Mouse (Mus musculus): Measurements from ENCODE around the gene Pikfyve. TPM values are rescaled to one million over a fixed set of nuclear protein-coding genes. Genes with fewer than 3 reads are reported as not detected.
"Not testable (repeated sequence)": the region's sequence is repeated elsewhere in the genome, so short reads cannot be mapped to it uniquely, and the experiment has no call there.

Pikfyve gene
- polyA plus RNA-seq, 1 experiment, result 1.8 TPM

DNA sequence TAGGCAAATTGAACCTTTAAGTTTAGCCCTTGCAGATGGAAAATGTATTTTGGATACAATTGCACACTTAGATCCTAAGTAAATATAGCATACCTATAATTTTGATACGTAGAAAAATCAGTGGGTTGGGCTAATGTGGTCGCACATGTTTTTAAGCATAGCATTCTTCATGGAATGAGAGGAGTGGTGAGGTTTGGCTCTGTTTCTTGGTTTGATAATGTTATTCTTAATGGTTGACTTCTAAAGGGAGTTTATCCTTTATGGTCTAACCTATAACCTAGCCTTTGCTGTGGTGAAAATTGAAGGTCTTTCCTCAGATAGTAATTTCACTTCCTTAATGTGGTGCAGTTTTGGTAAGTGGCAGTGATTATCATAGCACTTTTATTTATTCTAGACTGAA, 12.4 kb downstream of the Pikfyve start:
- WGBS, result 93% methylated on average over 2 of the region's 2 CpGs
- H3K4me3 ChIP-seq (ENCODE audit: low read depth, low read length), result no peak overlapping the region
- H3K27ac ChIP-seq (ENCODE audit: insufficient read depth, low read depth, low read length), result no peak overlapping the region
- no peaks in the 10 kb centered on the region for H3K27me3 ChIP-seq (ENCODE audit: control insufficient read depth, insufficient read depth, low read length)
- no peaks in the 10 kb centered on the region for H3K4me1 ChIP-seq (ENCODE audit: control insufficient read depth, insufficient read depth, insufficient read length, low read length)
- no peak for TF ChIP-seq CTCF (IDR thresholded peaks at IDR 0.05; ENCODE audit: extremely low read depth, insufficient read length, insufficient replicate concordance, low read depth, low read length)
- no peak for TF ChIP-seq POLR2A (IDR thresholded peaks at IDR 0.05; ENCODE audit: low read depth, low read length)
- H3K36me3 ChIP-seq (ENCODE audit: control insufficient read depth, insufficient read depth, low read length), result peaks cover 29% of the 10 kb centered on the region

DNA sequence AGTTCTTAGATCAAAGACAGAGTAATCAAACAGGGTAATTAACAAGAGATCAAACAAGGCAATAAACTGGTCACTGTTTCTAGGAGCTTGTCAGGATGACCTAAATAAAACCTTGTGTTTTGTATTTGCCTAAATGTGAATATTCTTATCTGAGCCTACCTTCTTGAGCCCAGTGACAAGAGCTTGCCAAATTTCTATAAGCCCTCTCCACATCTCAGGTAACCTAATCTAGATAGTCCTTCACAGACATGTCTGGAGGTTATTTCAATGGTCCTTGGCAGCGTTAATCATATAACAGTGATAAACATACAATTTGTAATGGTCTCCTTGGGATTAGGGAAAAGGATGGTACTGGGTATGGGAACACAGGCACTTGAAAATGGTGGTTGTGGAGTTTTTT, 17.8 kb downstream of the Pikfyve start:
- Histone ChIP-seq H3K36me3 (ENCODE audit: control insufficient read depth, insufficient read depth, low read length) (peaks cover 38% of the 10 kb centered on the region), H3K27me3 (ENCODE audit: control insufficient read depth, insufficient read depth, low read length) (no peaks in the 10 kb centered on the region), H3K4me1 (ENCODE audit: control insufficient read depth, insufficient read depth, insufficient read length, low read length) (no peaks in the 10 kb centered on the region), H3K4me3 (ENCODE audit: low read depth, low read length) (no peak overlapping the region), H3K27ac (ENCODE audit: insufficient read depth, low read depth, low read length) (no peak overlapping the region)
- WGBS, result 41% methylated on average over 1 of the region's 1 CpGs
- no peak for TF ChIP-seq POLR2A (IDR thresholded peaks at IDR 0.05; ENCODE audit: low read depth, low read length)
- no peak for TF ChIP-seq CTCF (IDR thresholded peaks at IDR 0.05; ENCODE audit: extremely low read depth, insufficient read length, insufficient replicate concordance, low read depth, low read length)

DNA sequence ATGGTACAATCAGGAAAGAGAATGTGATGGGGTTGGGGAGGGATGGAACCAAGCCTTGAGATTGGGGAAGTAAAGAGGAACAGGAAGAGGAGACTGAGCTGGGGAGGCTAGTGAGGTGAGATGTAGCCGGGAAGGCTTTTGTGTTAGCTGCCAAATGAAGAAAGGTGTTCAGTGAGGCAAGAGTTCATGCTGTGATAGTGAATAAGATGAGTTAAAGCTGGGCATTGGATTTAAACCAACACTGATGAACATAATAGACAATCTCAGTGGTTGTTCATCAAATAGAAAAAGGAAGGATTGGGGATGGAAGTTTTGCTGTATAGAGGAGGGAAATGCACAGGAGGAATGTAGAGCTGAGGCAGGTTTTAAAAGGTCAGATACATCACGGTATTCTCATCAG, 26.7 kb downstream of the Pikfyve start:
- Histone ChIP-seq H3K36me3 (ENCODE audit: control insufficient read depth, insufficient read depth, low read length) (peaks cover 9% of the 10 kb centered on the region), H3K27me3 (ENCODE audit: control insufficient read depth, insufficient read depth, low read length) (no peaks in the 10 kb centered on the region), H3K4me3 (ENCODE audit: low read depth, low read length) (no peak overlapping the region), H3K4me1 (ENCODE audit: control insufficient read depth, insufficient read depth, insufficient read length, low read length) (no peaks in the 10 kb centered on the region), H3K27ac (ENCODE audit: insufficient read depth, low read depth, low read length) (no peak overlapping the region)
- TF ChIP-seq POLR2A (IDR thresholded peaks at IDR 0.05; ENCODE audit: low read depth, low read length), result no peak
- TF ChIP-seq CTCF (IDR thresholded peaks at IDR 0.05; ENCODE audit: extremely low read depth, insufficient read length, insufficient replicate concordance, low read depth, low read length), result no peak
- 88% methylated on average over 2 of the region's 2 CpGs for WGBS

DNA sequence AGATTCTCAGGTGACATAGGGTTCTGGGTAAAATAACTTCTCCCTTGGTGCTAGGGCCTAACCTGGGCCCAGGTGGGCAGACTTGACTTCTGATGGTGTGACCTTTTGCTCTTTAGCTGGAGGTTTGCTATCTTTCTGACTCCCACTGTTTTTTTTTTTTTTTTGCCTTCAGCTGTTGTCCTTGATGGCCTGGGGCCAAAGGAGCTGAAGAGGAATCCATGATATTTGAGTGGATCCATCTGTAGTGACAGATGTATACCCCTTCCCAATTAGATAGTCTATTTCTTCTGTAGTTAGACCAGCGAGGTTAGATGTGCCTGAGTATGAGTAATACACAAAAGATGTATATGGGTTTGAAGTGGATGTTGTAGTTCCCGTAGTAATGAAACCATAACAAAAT, 31.1 kb downstream of the Pikfyve start:
- Histone ChIP-seq H3K4me1 (ENCODE audit: control insufficient read depth, insufficient read depth, insufficient read length, low read length) (no peaks in the 10 kb centered on the region), H3K27me3 (ENCODE audit: control insufficient read depth, insufficient read depth, low read length) (no peaks in the 10 kb centered on the region), H3K4me3 (ENCODE audit: low read depth, low read length) (no peak overlapping the region), H3K27ac (ENCODE audit: insufficient read depth, low read depth, low read length) (no peak overlapping the region), H3K36me3 (ENCODE audit: control insufficient read depth, insufficient read depth, low read length) (peaks cover 19% of the 10 kb centered on the region)
- TF ChIP-seq CTCF (IDR thresholded peaks at IDR 0.05; ENCODE audit: extremely low read depth, insufficient read length, insufficient replicate concordance, low read depth, low read length) (no peak), POLR2A (IDR thresholded peaks at IDR 0.05; ENCODE audit: low read depth, low read length) (no peak)
- 93% methylated on average over 2 of the region's 2 CpGs for WGBS

DNA sequence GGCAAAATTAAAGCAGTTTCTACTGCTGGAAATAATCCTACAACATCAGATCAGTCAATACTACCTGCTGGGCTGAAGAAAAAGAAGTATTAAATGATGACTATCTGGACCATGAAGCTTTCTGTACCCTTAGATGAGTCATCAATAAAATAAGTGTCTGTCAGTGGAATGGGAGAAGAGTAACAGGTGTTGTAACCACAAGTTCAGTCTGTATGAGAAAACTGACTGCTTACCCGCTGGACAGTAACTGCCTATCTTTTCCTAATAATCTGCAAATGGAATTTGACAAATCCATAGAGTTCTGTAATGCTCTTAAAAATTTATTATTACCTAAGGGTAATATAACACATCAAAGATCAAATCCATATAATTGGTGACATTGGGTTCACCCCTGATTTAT, 31.5 kb downstream of the Pikfyve start:
- WGBS, result 54% methylated on average over 1 of the region's 1 CpGs
- TF ChIP-seq POLR2A (IDR thresholded peaks at IDR 0.05; ENCODE audit: low read depth, low read length) (no peak), CTCF (IDR thresholded peaks at IDR 0.05; ENCODE audit: extremely low read depth, insufficient read length, insufficient replicate concordance, low read depth, low read length) (no peak)
- Histone ChIP-seq H3K27me3 (ENCODE audit: control insufficient read depth, insufficient read depth, low read length) (no peaks in the 10 kb centered on the region), H3K4me3 (ENCODE audit: low read depth, low read length) (no peak overlapping the region), H3K27ac (ENCODE audit: insufficient read depth, low read depth, low read length) (no peak overlapping the region), H3K4me1 (ENCODE audit: control insufficient read depth, insufficient read depth, insufficient read length, low read length) (no peaks in the 10 kb centered on the region), H3K36me3 (ENCODE audit: control insufficient read depth, insufficient read depth, low read length) (peaks cover 19% of the 10 kb centered on the region)

DNA sequence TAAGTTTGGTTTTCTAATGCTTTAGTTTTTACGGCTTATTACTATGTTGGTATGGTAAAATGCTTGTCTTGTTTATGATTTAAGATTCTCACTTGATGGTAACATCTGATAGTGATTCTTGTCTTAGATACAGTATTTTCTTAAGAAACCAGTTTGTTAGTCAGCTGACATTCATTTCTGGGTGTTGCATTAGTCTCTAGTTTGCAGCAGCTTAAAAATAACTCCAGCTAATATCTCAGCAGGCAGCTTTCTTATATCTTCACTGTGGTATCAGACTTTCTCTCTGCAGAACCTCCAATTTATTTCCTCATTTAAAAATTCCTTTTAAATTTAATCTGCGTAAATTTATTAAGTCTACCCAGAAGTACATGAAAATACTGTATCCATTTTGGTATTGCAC, 37.2 kb downstream of the Pikfyve start:
- no peaks in the 10 kb centered on the region for H3K4me1 ChIP-seq (ENCODE audit: control insufficient read depth, insufficient read depth, insufficient read length, low read length)
- no peak overlapping the region for H3K4me3 ChIP-seq (ENCODE audit: low read depth, low read length)
- WGBS, result 97% methylated on average over 2 of the region's 2 CpGs
- H3K27ac ChIP-seq (ENCODE audit: insufficient read depth, low read depth, low read length), result no peak overlapping the region
- peaks cover 30% of the 10 kb centered on the region for H3K36me3 ChIP-seq (ENCODE audit: control insufficient read depth, insufficient read depth, low read length)
- TF ChIP-seq CTCF (IDR thresholded peaks at IDR 0.05; ENCODE audit: extremely low read depth, insufficient read length, insufficient replicate concordance, low read depth, low read length) (no peak), POLR2A (IDR thresholded peaks at IDR 0.05; ENCODE audit: low read depth, low read length) (no peak)
- H3K27me3 ChIP-seq (ENCODE audit: control insufficient read depth, insufficient read depth, low read length), result no peaks in the 10 kb centered on the region

DNA sequence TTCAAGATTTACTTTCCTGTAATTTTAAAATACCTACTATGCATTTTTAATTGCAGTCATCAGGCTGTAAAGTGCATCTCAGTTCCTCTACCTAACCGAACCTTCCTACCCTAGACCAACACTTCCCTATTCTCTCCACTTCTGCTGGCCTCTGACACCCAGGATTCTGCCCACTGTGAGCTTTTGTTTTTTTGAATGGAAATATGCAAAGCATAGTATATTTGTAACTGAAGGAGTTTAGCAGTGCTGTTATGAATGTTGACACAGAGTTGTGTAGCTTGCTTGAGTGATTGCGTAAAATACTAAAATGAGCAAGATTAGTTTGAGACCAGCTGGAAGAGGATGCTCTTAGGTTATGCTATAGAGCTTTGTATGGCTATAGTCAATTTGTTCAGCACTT, 41.2 kb downstream of the Pikfyve start:
- no peak overlapping the region for H3K27ac ChIP-seq (ENCODE audit: insufficient read depth, low read depth, low read length)
- 88% methylated on average over 2 of the region's 2 CpGs for WGBS
- no peak overlapping the region for H3K4me3 ChIP-seq (ENCODE audit: low read depth, low read length)
- H3K36me3 ChIP-seq (ENCODE audit: control insufficient read depth, insufficient read depth, low read length), result peaks cover 16% of the 10 kb centered on the region
- H3K27me3 ChIP-seq (ENCODE audit: control insufficient read depth, insufficient read depth, low read length), result no peaks in the 10 kb centered on the region
- H3K4me1 ChIP-seq (ENCODE audit: control insufficient read depth, insufficient read depth, insufficient read length, low read length), result no peaks in the 10 kb centered on the region
- TF ChIP-seq POLR2A (IDR thresholded peaks at IDR 0.05; ENCODE audit: low read depth, low read length) (no peak), CTCF (IDR thresholded peaks at IDR 0.05; ENCODE audit: extremely low read depth, insufficient read length, insufficient replicate concordance, low read depth, low read length) (no peak)

DNA sequence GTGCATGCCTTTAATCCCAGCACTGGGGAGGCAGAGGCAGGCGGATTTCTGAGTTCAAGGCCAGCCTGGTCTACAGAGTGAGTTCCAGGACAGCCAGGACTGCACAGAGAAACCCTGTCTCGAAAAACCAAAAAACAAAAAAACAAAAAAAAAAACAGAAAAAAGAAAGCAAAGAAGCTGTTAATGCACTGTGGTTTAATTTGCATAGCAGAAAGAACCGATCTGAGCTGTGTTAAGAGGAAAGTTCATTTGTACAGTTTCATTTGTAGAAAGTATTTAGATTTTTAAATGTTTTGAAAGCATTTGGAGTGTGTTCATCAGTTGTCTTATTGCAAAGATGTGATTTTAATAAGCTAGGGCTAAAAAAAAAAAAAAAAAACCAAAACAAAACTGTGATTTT, 43.3 kb downstream of the Pikfyve start:
- WGBS, result 93% methylated on average over 3 of the region's 3 CpGs
- H3K27ac ChIP-seq (ENCODE audit: insufficient read depth, low read depth, low read length); H3K4me1 ChIP-seq (ENCODE audit: control insufficient read depth, insufficient read depth, insufficient read length, low read length); H3K27me3 ChIP-seq (ENCODE audit: control insufficient read depth, insufficient read depth, low read length); H3K4me3 ChIP-seq (ENCODE audit: low read depth, low read length): not testable (repeated sequence)
- peaks cover 16% of the 10 kb centered on the region for H3K36me3 ChIP-seq (ENCODE audit: control insufficient read depth, insufficient read depth, low read length)
